15 mouse cellular contexts compared by ENCODE assay signal in the genomic region with DNA sequence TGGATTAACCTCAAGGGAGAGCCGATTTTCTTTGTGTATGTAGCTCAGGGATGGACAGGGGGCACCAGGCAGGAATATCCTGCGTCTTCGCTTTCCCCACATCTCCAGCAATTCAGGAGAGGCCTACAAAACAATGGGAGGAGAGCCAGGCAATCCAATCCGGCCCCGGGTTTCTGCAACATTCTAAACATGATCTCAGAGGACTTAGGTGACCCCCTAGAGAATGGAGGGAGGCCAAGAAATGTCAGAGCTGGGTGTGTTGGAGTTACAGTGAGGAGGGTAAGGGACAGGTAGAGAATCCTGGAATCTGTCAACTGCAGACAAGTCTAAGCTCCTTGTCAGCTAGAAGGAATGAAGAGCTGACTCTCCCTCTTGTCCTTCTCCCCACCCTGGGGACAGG. TPM values are rescaled to one million over a fixed set of nuclear protein-coding genes. Genes with fewer than 3 reads are reported as not detected.
DNase-seq lines count a peak whose midpoint lies in the region; ATAC-seq and TF ChIP-seq lines count a peak whose summit lies in the region.
"Had no signal": no experiment of that assay in that cellular context is flagged by ENCODE, and none has a peak within 500 bp of the region (broad histone marks: within the 10 kb centered on the region; RNA-seq: fewer than 3 reads in every experiment).

No protein-coding gene starts in this region.

- 64% methylated on average over 5 of the region's 5 CpGs for WGBS in intestine, embryonic 14.5 days
- WGBS in intestine, postnatal 0 days: 80% methylated on average over 5 of the region's 5 CpGs
- 88% methylated on average over 5 of the region's 5 CpGs for WGBS in embryonic facial prominence, embryonic 10.5 days
- WGBS in limb, embryonic 13.5 days: 88% methylated on average over 5 of the region's 5 CpGs
- WGBS in midbrain, postnatal 0 days: 85% methylated on average over 5 of the region's 5 CpGs

- H3K36me3 ChIP-seq in intestine, embryonic 14.5 days (ENCODE audit: control insufficient read depth, insufficient read depth, low read length): no peaks in the 10 kb centered on the region
- no peaks in the 10 kb centered on the region for H3K36me3 ChIP-seq in intestine, postnatal 0 days (ENCODE audit: control insufficient read depth, insufficient read depth)
- no peaks in the 10 kb centered on the region for H3K36me3 ChIP-seq in embryonic facial prominence, embryonic 10.5 days (replicated peaks)
- no peaks in the 10 kb centered on the region for H3K36me3 ChIP-seq in limb, embryonic 13.5 days
- H3K36me3 ChIP-seq in midbrain, postnatal 0 days (ENCODE audit: insufficient read depth, low read length): no peaks in the 10 kb centered on the region

- no peak for ATAC-seq in intestine, embryonic 14.5 days (replicated peaks; ENCODE audit: low FRiP score, low TSS enrichment, low read depth)
- ATAC-seq in intestine, postnatal 0 days: no peak
- ATAC-seq in limb, embryonic 13.5 days (ENCODE audit: low FRiP score, low read depth): no peak
- no peak for ATAC-seq in midbrain, postnatal 0 days (ENCODE audit: low FRiP score)
- ATAC-seq: CD4-positive, CD25-positive, alpha-beta regulatory T cell, adult 4 months had no signal

- no peak overlapping the region for H3K4me3 ChIP-seq in intestine, embryonic 14.5 days (ENCODE audit: low read depth, low read length)
- H3K4me3 ChIP-seq in intestine, postnatal 0 days (ENCODE audit: low read depth, low read length): no peak overlapping the region
- no peak overlapping the region for H3K4me3 ChIP-seq in embryonic facial prominence, embryonic 10.5 days
- no peak overlapping the region for H3K4me3 ChIP-seq in limb, embryonic 13.5 days
- no peak overlapping the region for H3K4me3 ChIP-seq in midbrain, postnatal 0 days (ENCODE audit: low read depth, low read length)

- H3K27me3 ChIP-seq in intestine, embryonic 14.5 days (replicated peaks; ENCODE audit: control insufficient read depth, insufficient read depth, low read length): no peaks in the 10 kb centered on the region
- H3K27me3 ChIP-seq in intestine, postnatal 0 days (replicated peaks; ENCODE audit: control insufficient read depth, insufficient read depth, low read length): no peaks in the 10 kb centered on the region
- no peaks in the 10 kb centered on the region for H3K27me3 ChIP-seq in embryonic facial prominence, embryonic 10.5 days (replicated peaks; ENCODE audit: low read depth, poor library complexity, severe bottlenecking)
- H3K27me3 ChIP-seq in limb, embryonic 13.5 days: no peaks in the 10 kb centered on the region
- H3K27me3 ChIP-seq in midbrain, postnatal 0 days (ENCODE audit: insufficient read depth, low read length): no peaks in the 10 kb centered on the region

- no peak for TF ChIP-seq CTCF in intestine, postnatal 0 days (IDR thresholded peaks at IDR 0.05; ENCODE audit: low read depth)
- TF ChIP-seq CTCF in midbrain, postnatal 0 days (IDR thresholded peaks at IDR 0.05): no peak

- no peak for DNase-seq in intestine, embryonic 14.5 days (ENCODE audit: low spot score)
- DNase-seq in 3T3-L1 (ENCODE audit: low read depth, low spot score): peak; percentile 87
- DNase-seq in embryonic facial prominence, embryonic 10.5 days (ENCODE audit: low spot score): no peak
- no peak for DNase-seq in left cerebral cortex, adult 9 months (ENCODE audit: low spot score in 2 of 2)
- no peak for DNase-seq in Muller cell, postnatal 12 days (ENCODE audit: inconsistent ontology term)
- DNase-seq in midbrain, postnatal 0 days (ENCODE audit: low spot score): no peak
- DNase-seq: cerebellum, adult 2 months; heart, postnatal 36 days; kidney, adult 2 months; lung, adult 2 months; right cerebral cortex, postnatal 25 days had no signal

- H3K9me3 ChIP-seq in intestine, embryonic 14.5 days (ENCODE audit: control insufficient read depth, low read length): no peaks in the 10 kb centered on the region
- no peaks in the 10 kb centered on the region for H3K9me3 ChIP-seq in intestine, postnatal 0 days (ENCODE audit: control insufficient read depth)
- H3K9me3 ChIP-seq in embryonic facial prominence, embryonic 10.5 days: no peaks in the 10 kb centered on the region
- no peaks in the 10 kb centered on the region for H3K9me3 ChIP-seq in limb, embryonic 13.5 days
- no peaks in the 10 kb centered on the region for H3K9me3 ChIP-seq in midbrain, postnatal 0 days (ENCODE audit: low read length)

- H3K9ac ChIP-seq in intestine, embryonic 14.5 days (ENCODE audit: low read length): no peak overlapping the region
- H3K9ac ChIP-seq in intestine, postnatal 0 days (ENCODE audit: low read depth, low read length): no peak overlapping the region
- H3K9ac ChIP-seq in limb, embryonic 13.5 days: no peak overlapping the region
- H3K9ac ChIP-seq in midbrain, postnatal 0 days (replicated peaks; ENCODE audit: low read length, poor library complexity, severe bottlenecking): no peak overlapping the region

- H3K4me2 ChIP-seq in intestine, embryonic 14.5 days (ENCODE audit: low read length): no peak overlapping the region
- H3K4me2 ChIP-seq in intestine, postnatal 0 days (replicated peaks; ENCODE audit: low read depth): no peak overlapping the region
- no peak overlapping the region for H3K4me2 ChIP-seq in limb, embryonic 13.5 days (replicated peaks)
- no peak overlapping the region for H3K4me2 ChIP-seq in midbrain, postnatal 0 days (ENCODE audit: low read depth, low read length, poor library complexity, severe bottlenecking)

- H3K27ac ChIP-seq in intestine, embryonic 14.5 days (ENCODE audit: low read depth): peak overlapping the region; percentile 93
- no peak overlapping the region for H3K27ac ChIP-seq in intestine, postnatal 0 days (ENCODE audit: low read depth, low read length)
- peak overlapping the region; percentile 76; the same call in 1 of the 2 replicates for H3K27ac ChIP-seq in embryonic facial prominence, embryonic 10.5 days (replicated peaks)
- peak overlapping the region; percentile 86 for H3K27ac ChIP-seq in limb, embryonic 13.5 days
- no peak overlapping the region for H3K27ac ChIP-seq in midbrain, postnatal 0 days (ENCODE audit: low read depth, low read length)

- H3K4me1 ChIP-seq in intestine, embryonic 14.5 days (replicated peaks; ENCODE audit: control insufficient read depth, insufficient read depth, low read length): peaks cover 58% of the 10 kb centered on the region
- peaks cover 13% of the 10 kb centered on the region for H3K4me1 ChIP-seq in intestine, postnatal 0 days (replicated peaks; ENCODE audit: control insufficient read depth, insufficient read depth, low read length)
- peaks cover 49% of the 10 kb centered on the region for H3K4me1 ChIP-seq in embryonic facial prominence, embryonic 10.5 days
- H3K4me1 ChIP-seq in limb, embryonic 13.5 days: peaks cover 60% of the 10 kb centered on the region
- H3K4me1 ChIP-seq in midbrain, postnatal 0 days (ENCODE audit: insufficient read depth, low read length): 0 out of 2 replicates have a peak, but pooled peaks cover 5% of the 10 kb centered on the region

RNA-seq across cellular contexts. Expression of a gene that starts 35.9 kb away (rescaled TPM):
- polyA plus RNA-seq in intestine, embryonic 14.5 days (2014; fragmentation: Nextera tagmentation; extraction: Ambion mirVana): 398 and 437 TPM in 2 replicates
- 73.6 and 78.6 TPM in 2 replicates for polyA plus RNA-seq in intestine, postnatal 0 days (2015; fragmentation: Nextera tagmentation; extraction: Ambion mirVana)
- polyA plus RNA-seq in embryonic facial prominence, embryonic 10.5 days (2016; fragmentation: Nextera tagmentation; extraction: Ambion mirVana): 287 and 291 TPM in 2 replicates
- 367 and 395 TPM in 2 replicates for polyA plus RNA-seq in limb, embryonic 13.5 days (2015; fragmentation: Nextera tagmentation; extraction: Ambion mirVana)
- total RNA-seq in midbrain, postnatal 0 days (2014; rRNA removed): 22.1 and 38.8 TPM in 2 replicates
- 41.4 and 47.5 TPM in 2 replicates for polyA plus RNA-seq in midbrain, postnatal 0 days (2015; fragmentation: Nextera tagmentation; extraction: Ambion mirVana)
- total RNA-seq: monocyte, adult 5-6 weeks had no signal
- polyA plus RNA-seq: CD4-positive, CD25-positive, alpha-beta regulatory T cell, adult 4 months had no signal

Comparison
In these comparisons a context has a peak if more than half of its experiments do, and no peak if none do; other contexts are left out.
1. H3K27ac ChIP-seq: peak in intestine, embryonic 14.5 days (single experiment), embryonic facial prominence, embryonic 10.5 days (single experiment) and limb, embryonic 13.5 days (single experiment); none in intestine, postnatal 0 days (single experiment) and midbrain, postnatal 0 days (single experiment).